Mouse (Mus musculus) intestine, embryonic 15.5 days (tissue): ENCODE data around the gene Abcc12. TPM values are rescaled to one million over a fixed set of nuclear protein-coding genes. Genes with fewer than 3 reads are reported as not detected.

ENCODE experiments used
- ATAC-seq: fragments of 200-750 bp; cut with Nextera tagmentation; 2 replicates; pipeline ENCODE4 v1.8.0; 2017; ENCODE audit warnings: moderate TSS enrichment, moderate library complexity
- H3K27ac ChIP-seq: fragments of 300-500 bp; sonication (generic); 2 replicates; pipeline ENCODE4 v1.5.1; 2015; ENCODE audit warnings: mild to moderate bottlenecking, inconsistent platforms
- H3K27me3 ChIP-seq: fragments of 300-500 bp; sonication (generic); replicated peaks from 2 replicates; pipeline ENCODE4 v1.6.1; 2015; ENCODE audit warnings: inconsistent platforms
- H3K36me3 ChIP-seq: fragments of 300-500 bp; sonication (generic); 2 replicates; pipeline ENCODE4 v1.6.1; 2015; ENCODE audit warnings: inconsistent platforms
- H3K4me1 ChIP-seq: fragments of 300-500 bp; sonication (generic); replicated peaks from 2 replicates; pipeline ENCODE4 v1.6.1; 2015; ENCODE audit warnings: inconsistent platforms
- H3K4me2 ChIP-seq: fragments of 300-500 bp; sonication (generic); replicated peaks from 2 replicates; pipeline ENCODE4 v1.6.1; 2015; ENCODE audit warnings: mild to moderate bottlenecking, inconsistent platforms
- H3K4me3 ChIP-seq: fragments of 300-500 bp; sonication (generic); replicated peaks from 2 replicates; pipeline ENCODE4 v1.5.1; 2015; ENCODE audit warnings: inconsistent platforms
- H3K9ac ChIP-seq: fragments of 300-500 bp; sonication (generic); 2 replicates; pipeline ENCODE4 v1.6.1; 2015; ENCODE audit warnings: inconsistent platforms
- H3K9me3 ChIP-seq: fragments of 300-500 bp; sonication (generic); 2 replicates; pipeline ENCODE4 v1.6.1; 2016; ENCODE audit warnings: inconsistent platforms
- WGBS: fragments of 180-500 bp; shearing (Covaris S2); methylation state at CpG from one replicate; pipeline ENCODE4 v1.1.7; 2015; 5-methylcytosine and 5-hydroxymethylcytosine counted together
- polyA plus RNA-seq: library from polyadenylated mRNA; unstranded; fragments of >200 nt; fragmentation: Nextera tagmentation; extraction: Ambion mirVana; gene quantifications from 2 replicates; pipeline ENCODE4 v1.2.1, GENCODE M21; 2015

The Abcc12 gene
- 0.16 and 0.20 TPM in 2 replicates for polyA plus RNA-seq

DNA sequence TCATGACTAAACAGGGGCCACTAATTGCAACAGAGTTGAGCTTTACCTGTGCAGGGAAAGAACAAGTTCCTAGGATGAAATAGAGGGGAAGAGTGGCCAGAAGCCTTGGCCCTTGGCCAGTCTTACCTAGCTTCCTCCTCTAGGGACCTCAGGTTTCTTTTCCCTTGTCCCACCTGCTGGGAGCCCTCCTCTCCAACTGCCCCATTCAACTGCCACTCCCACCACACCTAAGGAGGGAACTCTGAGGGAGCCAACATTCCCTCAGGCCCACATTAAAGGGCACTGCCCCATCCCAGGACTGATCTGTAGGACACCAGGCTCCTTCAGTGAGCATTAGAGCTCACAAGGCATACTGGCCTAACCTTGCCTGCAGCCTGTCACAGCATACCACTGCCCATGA, at the start of gene Abcc12:
Abcc12 (minus strand) TSS at position 229 of the 400 bp plus-strand sequence.
- no peak within 1 kb of the TSS for H3K27ac ChIP-seq
- no peak for ATAC-seq

DNA sequence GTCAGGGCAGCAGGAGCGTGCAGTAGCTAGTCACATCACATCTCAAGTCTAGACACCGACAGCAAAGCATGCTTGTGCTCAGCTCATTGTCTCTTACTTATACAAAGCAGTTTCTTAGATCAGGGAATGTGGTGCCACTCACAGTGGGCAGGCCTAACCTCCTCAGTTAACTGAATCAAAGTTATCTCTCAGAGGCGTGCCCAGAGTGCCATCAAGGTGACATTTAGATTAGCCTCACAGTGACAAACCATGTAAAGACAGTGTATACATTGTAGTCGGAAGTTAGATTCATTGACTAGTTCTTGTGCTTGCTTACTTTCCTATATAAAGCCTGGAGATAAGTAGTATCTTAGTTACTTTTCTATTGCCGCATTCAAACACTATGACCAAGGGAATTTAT, 49.7 kb upstream of the Abcc12 start:
- Histone ChIP-seq H3K4me3 (no peak overlapping the region), H3K27me3 (no peaks in the 10 kb centered on the region), H3K9me3 (no peaks in the 10 kb centered on the region), H3K27ac (no peak overlapping the region), H3K9ac (no peak overlapping the region), H3K4me2 (no peak overlapping the region), H3K36me3 (no peaks in the 10 kb centered on the region), H3K4me1 (peaks cover under 1% of the 10 kb centered on the region)
- ATAC-seq, result no peak
- WGBS, result 82% methylated on average over 5 of the region's 5 CpGs

More for the DNA sequence above, at the start of gene Abcc12:
- H3K4me1 ChIP-seq, result peaks cover 4% of the 10 kb centered on the region; the same call in 1 of the 2 replicates
- no peak within 1 kb of the TSS for H3K4me3 ChIP-seq
- no peaks in the 10 kb centered on the region for H3K36me3 ChIP-seq
- no peak within 1 kb of the TSS for H3K4me2 ChIP-seq
- no peaks in the 10 kb centered on the region for H3K27me3 ChIP-seq
- no peak within 1 kb of the TSS for H3K9ac ChIP-seq
- no peaks in the 10 kb centered on the region for H3K9me3 ChIP-seq

DNA sequence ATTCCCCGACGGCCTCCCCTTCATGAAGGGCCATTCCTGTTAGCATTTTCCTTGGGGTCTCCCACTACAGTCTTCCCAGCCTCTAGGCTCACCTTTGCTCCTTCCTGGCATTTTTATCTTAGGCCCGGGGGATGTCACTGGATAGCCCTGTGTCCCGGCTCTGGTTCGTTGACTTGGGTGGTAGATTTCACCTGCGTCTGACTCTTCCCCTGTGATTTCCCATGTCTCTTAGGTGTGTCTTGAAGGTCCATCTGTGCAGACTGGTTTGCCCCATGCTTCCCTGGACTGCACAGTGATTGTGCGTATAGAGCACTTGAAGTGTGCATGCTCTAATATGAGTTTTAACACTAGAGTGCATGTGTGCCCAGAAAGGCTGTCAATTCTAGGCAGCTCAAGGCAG, 44.4 kb upstream of the Abcc12 start:
- ATAC-seq, result no peak
- H3K4me1 ChIP-seq, result peaks cover 6% of the 10 kb centered on the region
- H3K27ac ChIP-seq, result no peak overlapping the region
- no peaks in the 10 kb centered on the region for H3K9me3 ChIP-seq
- H3K27me3 ChIP-seq, result no peaks in the 10 kb centered on the region
- no peaks in the 10 kb centered on the region for H3K36me3 ChIP-seq
- peak overlapping the region; percentile 68; the same call in 1 of the 2 replicates for H3K9ac ChIP-seq
- WGBS, result 30% methylated on average over 7 of the region's 7 CpGs
- peak overlapping the region; percentile 62 for H3K4me3 ChIP-seq
- H3K4me2 ChIP-seq, result peak overlapping the region; percentile 68

DNA sequence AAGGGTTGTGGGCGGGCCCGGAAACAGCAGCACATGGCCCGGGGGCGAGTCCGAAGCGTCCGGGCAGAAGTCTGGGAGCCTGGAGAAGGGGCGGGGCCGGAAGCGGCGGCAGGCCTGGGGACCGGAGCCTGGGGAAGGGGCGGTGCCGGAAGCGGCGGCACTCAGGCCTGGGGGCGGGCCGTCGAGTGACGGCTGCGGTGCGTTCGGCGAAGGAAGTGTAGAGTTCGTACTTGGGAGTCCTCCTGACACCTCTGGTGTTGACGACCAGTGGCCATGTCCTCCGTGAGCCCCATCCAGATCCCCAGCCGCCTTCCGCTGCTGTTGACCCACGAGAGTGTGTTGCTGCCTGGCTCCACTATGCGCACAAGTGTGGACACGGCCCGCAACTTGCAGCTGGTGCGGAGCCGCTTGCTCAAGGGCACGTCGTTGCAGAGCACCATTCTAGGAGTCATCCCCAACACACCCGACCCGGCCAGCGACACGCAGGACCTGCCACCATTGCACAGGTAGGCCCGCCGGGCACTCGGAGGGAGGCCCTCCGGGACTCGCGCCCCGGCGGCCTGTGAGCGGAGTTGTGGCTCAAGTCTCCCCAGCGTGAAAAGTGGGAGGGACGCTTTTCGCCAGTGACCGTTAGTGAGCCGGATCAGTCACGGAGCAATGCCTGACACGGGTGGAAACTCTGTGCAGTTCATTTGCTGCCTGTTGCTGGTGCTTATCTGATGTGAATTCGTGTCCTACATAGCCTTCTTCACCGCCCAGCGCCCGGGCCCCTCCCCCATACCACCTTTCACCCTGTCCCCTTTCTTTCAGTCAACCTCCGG, 43.6 kb upstream of the Abcc12 start, which contains the start of gene Lonp2:
Lonp2 (plus strand) TSS at position 133 of the 821 bp plus-strand sequence.
- H3K4me3 ChIP-seq, result peak within 1 kb of the TSS; percentile 62
- under 1% methylated on average over 62 of the region's 62 CpGs for WGBS
- peak within 1 kb of the TSS; percentile 68 for H3K4me2 ChIP-seq
- H3K9me3 ChIP-seq, result no peaks in the 10 kb centered on the region
- peak within 1 kb of the TSS; percentile 68 for H3K9ac ChIP-seq
- ATAC-seq, result peak; percentile 100
- peaks cover 6% of the 10 kb centered on the region for H3K4me1 ChIP-seq
- H3K27ac ChIP-seq, result peak within 1 kb of the TSS; percentile 69
- H3K36me3 ChIP-seq, result no peaks in the 10 kb centered on the region
- no peaks in the 10 kb centered on the region for H3K27me3 ChIP-seq

DNA sequence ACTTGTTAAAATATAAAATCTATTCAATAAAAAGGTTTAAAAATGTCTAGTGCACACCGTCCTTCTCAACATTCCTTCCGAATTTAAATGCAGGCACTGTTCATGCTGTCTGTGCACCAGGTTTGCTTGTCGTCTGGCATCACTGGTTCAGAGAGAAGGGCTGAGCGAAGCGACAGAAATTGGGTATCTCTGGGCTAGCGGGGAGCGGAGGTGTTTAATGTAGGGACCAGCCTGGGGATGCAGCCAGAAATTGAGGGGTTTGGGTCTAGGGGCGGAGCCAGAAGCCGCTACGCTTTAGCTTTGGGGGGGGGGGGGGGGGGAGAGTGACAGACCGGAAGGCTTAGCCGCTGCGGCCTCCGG, 43.0 kb upstream of the Abcc12 start:
- Histone ChIP-seq H3K4me1 (peaks cover 6% of the 10 kb centered on the region), H3K4me2 (peak overlapping the region; percentile 68), H3K36me3 (no peaks in the 10 kb centered on the region), H3K27me3 (no peaks in the 10 kb centered on the region), H3K4me3 (peak overlapping the region; percentile 62), H3K27ac (peak overlapping the region; percentile 66; the same call in 1 of the 2 replicates), H3K9ac (peak overlapping the region; percentile 48), H3K9me3 (no peaks in the 10 kb centered on the region)
- WGBS, result under 1% methylated on average over 14 of the region's 14 CpGs
- no peak for ATAC-seq

DNA sequence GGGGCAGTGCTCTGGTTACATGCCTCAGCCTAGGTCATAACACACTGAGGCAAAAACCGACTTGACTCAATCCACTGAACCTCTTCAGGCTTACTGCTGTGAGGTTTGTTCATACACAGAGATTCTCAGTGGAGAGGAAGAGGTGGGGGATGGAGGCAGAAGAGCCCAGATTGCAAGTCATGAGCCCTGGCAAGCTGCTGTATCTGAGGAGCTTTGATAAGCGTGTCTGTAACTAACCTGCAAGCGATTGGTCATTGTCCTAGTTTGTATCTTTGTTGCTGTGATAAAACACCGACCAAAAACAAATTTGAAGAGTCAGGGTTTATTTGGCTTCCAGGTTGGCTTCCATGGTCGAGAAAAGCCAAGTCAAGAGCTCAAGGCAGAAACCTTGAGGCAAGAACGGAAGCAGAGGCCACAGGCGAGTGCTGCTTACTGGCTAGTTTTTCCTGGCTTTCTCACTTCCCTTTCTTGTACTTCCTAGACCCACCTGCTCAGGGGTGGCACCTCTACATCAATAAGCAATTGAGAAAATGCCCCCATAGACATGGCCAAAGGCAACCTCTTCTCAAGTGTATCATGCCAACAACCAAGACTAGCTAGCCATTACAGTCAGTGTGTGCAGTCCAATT, 37.4 kb upstream of the Abcc12 start:
- no peaks in the 10 kb centered on the region for H3K36me3 ChIP-seq
- H3K4me1 ChIP-seq, result no peaks in the 10 kb centered on the region
- H3K9me3 ChIP-seq, result no peaks in the 10 kb centered on the region
- ATAC-seq, result no peak
- 64% methylated on average over 7 of the region's 7 CpGs for WGBS
- no peaks in the 10 kb centered on the region for H3K27me3 ChIP-seq
- no peak overlapping the region for H3K4me2 ChIP-seq
- H3K9ac ChIP-seq, result no peak overlapping the region
- no peak overlapping the region for H3K27ac ChIP-seq
- H3K4me3 ChIP-seq, result no peak overlapping the region

DNA sequence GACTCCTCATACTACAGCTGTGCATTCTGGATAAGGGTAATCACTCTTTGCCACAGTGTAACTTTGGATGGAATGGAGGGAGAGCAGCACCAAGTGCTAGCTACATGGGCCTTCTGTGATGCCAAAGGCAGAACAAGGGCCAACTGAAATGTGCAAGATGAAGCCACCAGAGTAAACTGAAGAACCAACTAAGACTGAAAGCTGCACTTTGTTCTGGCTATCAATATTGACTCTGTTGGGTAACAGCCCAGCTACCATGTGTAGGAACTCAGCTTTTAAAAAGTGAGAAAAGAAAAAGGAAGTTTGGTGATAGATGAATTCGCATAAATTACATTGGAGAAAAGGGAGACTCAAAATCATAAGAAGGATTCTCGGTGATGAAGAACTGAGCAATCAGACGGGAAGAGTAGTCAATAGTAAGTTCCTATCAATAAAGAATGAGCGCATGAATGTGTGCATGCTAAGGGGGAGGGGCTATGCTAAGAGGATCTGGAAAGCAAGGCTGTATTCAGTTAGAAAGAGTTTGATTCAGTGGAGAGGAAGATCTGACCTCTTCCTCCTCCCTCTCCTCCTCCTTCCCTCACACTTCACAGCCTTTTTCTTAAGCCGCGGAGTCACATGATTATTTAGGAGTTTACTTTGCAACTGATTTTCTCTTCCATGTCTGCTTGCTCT, 34.7 kb upstream of the Abcc12 start:
- whole genome bisulfite sequencing, result 84% methylated on average over 6 of the region's 6 CpGs
- Histone ChIP-seq H3K36me3 (no peaks in the 10 kb centered on the region), H3K9ac (no peak overlapping the region), H3K4me2 (no peak overlapping the region), H3K27me3 (no peaks in the 10 kb centered on the region), H3K9me3 (no peaks in the 10 kb centered on the region), H3K27ac (no peak overlapping the region), H3K4me3 (no peak overlapping the region), H3K4me1 (no peaks in the 10 kb centered on the region)
- no peak for ATAC-seq

DNA sequence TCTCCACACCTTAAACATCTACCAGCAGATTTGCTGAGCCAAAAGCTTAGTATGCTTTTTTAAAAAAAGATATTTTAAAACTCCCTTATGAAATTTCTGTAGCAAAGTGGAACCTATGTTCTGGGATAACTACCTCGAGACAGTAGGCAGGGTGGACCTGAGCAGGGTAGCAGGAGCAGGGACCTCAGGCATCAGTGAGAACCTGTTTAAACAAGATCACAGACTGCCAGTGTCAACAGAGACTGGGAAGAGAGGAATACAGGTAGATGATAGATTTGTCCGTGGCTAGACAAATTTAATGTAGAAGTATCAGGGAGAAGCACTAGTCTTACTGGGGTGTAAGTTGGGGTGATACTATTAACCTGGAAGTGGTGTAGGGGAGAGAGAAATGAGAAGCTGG, 33.3 kb upstream of the Abcc12 start:
- no peak overlapping the region for H3K9ac ChIP-seq
- no peaks in the 10 kb centered on the region for H3K4me1 ChIP-seq
- H3K27me3 ChIP-seq, result no peaks in the 10 kb centered on the region
- WGBS, result 43% methylated on average over 2 of the region's 2 CpGs
- no peak overlapping the region for H3K4me3 ChIP-seq
- ATAC-seq, result no peak
- H3K36me3 ChIP-seq, result no peaks in the 10 kb centered on the region
- H3K4me2 ChIP-seq, result no peak overlapping the region
- no peaks in the 10 kb centered on the region for H3K9me3 ChIP-seq
- no peak overlapping the region for H3K27ac ChIP-seq

DNA sequence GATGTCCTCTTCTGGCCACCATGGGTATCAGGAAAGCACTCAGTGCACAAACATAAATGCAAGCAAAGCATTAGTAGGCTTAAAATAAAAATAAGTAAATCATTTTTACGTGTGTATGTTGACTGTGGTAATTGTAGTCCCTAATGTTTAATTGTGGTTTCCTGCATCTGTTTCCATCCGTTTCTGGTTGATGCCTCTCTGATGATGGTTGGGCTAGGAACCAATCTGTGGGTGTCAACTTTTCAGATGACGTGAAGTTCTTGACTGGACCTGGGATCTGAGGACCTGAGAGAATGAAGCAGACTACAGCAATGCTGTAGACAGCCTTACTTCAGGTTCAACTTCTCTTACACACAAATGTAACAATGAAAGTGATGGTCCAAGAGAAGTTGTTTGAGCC, 24.2 kb upstream of the Abcc12 start:
- H3K27me3 ChIP-seq, result no peaks in the 10 kb centered on the region
- H3K4me2 ChIP-seq, result no peak overlapping the region
- H3K4me3 ChIP-seq, result no peak overlapping the region
- no peaks in the 10 kb centered on the region for H3K36me3 ChIP-seq
- no peak overlapping the region for H3K27ac ChIP-seq
- no peak for ATAC-seq
- no peaks in the 10 kb centered on the region for H3K4me1 ChIP-seq
- 81% methylated on average over 3 of the region's 3 CpGs for WGBS
- no peak overlapping the region for H3K9ac ChIP-seq
- no peaks in the 10 kb centered on the region for H3K9me3 ChIP-seq

DNA sequence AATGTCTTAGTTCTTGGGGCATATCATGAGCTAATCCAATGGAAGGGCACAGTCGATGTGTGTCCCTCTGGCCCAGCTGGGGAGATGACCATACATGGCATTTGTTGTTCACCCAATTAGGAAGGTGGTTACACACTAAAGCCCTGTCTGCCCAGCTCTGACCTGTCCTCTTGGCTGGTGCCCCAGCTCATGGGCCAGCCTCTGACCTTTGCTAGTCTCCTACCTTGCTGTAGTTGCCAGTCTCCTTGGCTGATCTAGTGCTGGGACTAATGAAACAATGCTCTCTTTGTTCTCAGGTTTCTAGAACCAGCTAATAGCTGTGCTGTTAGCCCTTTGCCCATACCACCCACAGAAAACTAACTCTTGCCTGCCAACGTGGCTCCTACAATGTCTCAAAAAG, 22.7 kb upstream of the Abcc12 start:
- ATAC-seq, result no peak
- no peaks in the 10 kb centered on the region for H3K4me1 ChIP-seq
- H3K4me3 ChIP-seq, result no peak overlapping the region
- WGBS, result 64% methylated on average over 2 of the region's 2 CpGs
- H3K36me3 ChIP-seq, result no peaks in the 10 kb centered on the region
- no peaks in the 10 kb centered on the region for H3K27me3 ChIP-seq
- no peak overlapping the region for H3K9ac ChIP-seq
- no peak overlapping the region for H3K4me2 ChIP-seq
- no peak overlapping the region for H3K27ac ChIP-seq
- H3K9me3 ChIP-seq, result no peaks in the 10 kb centered on the region

DNA sequence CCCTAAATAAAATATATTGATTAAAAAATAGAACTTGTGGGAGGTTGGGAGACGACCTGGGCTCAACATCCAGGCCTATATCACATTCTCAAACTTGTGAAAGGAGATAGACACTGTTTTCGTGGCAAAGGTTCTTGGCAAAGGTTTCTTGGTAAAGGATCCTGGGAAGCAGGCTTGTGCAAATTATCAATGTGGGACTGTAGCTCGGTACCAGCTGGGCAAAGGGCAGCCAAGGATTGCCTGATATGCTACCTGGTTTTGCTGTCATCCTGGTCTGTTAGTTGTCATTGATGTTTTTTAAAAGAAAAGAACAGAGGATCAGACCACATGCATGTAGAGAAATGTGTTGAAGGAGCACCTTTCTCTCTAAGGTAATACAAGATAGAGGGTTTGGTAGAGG, 19.8 kb upstream of the Abcc12 start:
- Histone ChIP-seq H3K27me3 (no peaks in the 10 kb centered on the region), H3K36me3 (no peaks in the 10 kb centered on the region), H3K9ac (no peak overlapping the region), H3K4me2 (no peak overlapping the region), H3K27ac (no peak overlapping the region), H3K9me3 (no peaks in the 10 kb centered on the region), H3K4me1 (no peaks in the 10 kb centered on the region), H3K4me3 (no peak overlapping the region)
- no peak for ATAC-seq
- 76% methylated on average over 3 of the region's 3 CpGs for WGBS

DNA sequence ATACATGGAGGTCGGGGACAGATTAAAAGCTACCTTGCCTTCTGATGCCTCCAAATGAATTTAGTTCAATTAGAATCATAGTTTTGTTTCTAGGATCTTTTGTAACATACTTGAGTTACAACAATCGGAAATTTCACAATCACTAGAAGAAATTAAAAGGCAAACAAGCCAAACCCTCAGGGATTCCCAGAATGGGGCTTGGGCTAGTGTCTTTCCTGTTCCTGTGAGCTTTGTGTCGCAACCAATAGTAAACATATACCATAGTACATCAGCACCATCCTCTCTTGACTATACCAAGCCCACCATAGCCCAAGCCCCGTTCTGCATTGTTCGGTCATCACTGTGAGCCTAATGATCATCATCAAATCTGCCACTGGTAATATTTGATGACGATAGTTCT, 18.8 kb upstream of the Abcc12 start:
- no peaks in the 10 kb centered on the region for H3K27me3 ChIP-seq
- H3K9me3 ChIP-seq, result no peaks in the 10 kb centered on the region
- ATAC-seq, result no peak
- no peak overlapping the region for H3K4me3 ChIP-seq
- WGBS, result 87% methylated on average over 6 of the region's 6 CpGs
- H3K9ac ChIP-seq, result no peak overlapping the region
- H3K4me1 ChIP-seq, result no peaks in the 10 kb centered on the region
- no peak overlapping the region for H3K27ac ChIP-seq
- H3K36me3 ChIP-seq, result no peaks in the 10 kb centered on the region
- no peak overlapping the region for H3K4me2 ChIP-seq
